Mouse (Mus musculus): ENCODE measurements around the gene Hmg20b. TPM values are rescaled to one million over a fixed set of nuclear protein-coding genes. Genes with fewer than 3 reads are reported as not detected.

Hmg20b gene
- polyA plus RNA-seq, 1 experiment: 42.7 TPM

GRCm38 (mm10) chr10:81316338-81317060 lies 33.8 kb downstream of the Hmg20b start:
- no peak overlapping the region for H3K4me3 ChIP-seq (replicated peaks; ENCODE audit: insufficient read depth, low read depth, low read length)
- H3K4me1 ChIP-seq (ENCODE audit: control insufficient read depth, insufficient read depth, low read length): peaks cover 17% of the 10 kb centered on the region; the same call in 1 of the 2 replicates
- 40% methylated on average over 16 of the region's 16 CpGs for WGBS
- H3K27ac ChIP-seq (ENCODE audit: insufficient read depth, low read length): no peak overlapping the region
- no peaks in the 10 kb centered on the region for H3K27me3 ChIP-seq (ENCODE audit: control insufficient read depth, insufficient read depth, low read length)
- DNase-seq: peak; percentile 44 to 58
- TF ChIP-seq CTCF (IDR thresholded peaks at IDR 0.05; ENCODE audit: borderline replicate concordance, insufficient read depth, low read depth, low read length): peak; percentile 54; the same call in 1 of the 2 replicates
- no peak for TF ChIP-seq POLR2A (IDR thresholded peaks at IDR 0.05; ENCODE audit: borderline replicate concordance, insufficient read depth, low read length)

- no peak for DNase-seq
- TF ChIP-seq POLR2A (IDR thresholded peaks at IDR 0.05; ENCODE audit: borderline replicate concordance, insufficient read depth, low read length) (no peak), CTCF (IDR thresholded peaks at IDR 0.05; ENCODE audit: borderline replicate concordance, insufficient read depth, low read depth, low read length) (no peak)
- 94% methylated on average over 16 of the region's 16 CpGs for WGBS
- no peaks in the 10 kb centered on the region for H3K27me3 ChIP-seq (ENCODE audit: control insufficient read depth, insufficient read depth, low read length)
- H3K4me1 ChIP-seq (ENCODE audit: control insufficient read depth, insufficient read depth, low read length): peaks cover 17% of the 10 kb centered on the region; the same call in 1 of the 2 replicates
- no peak overlapping the region for H3K27ac ChIP-seq (ENCODE audit: insufficient read depth, low read length)
- H3K4me3 ChIP-seq (replicated peaks; ENCODE audit: insufficient read depth, low read depth, low read length): no peak overlapping the region
These were observed 34.7 kb downstream of the Hmg20b start for GRCm38 (mm10) chr10:81315587-81315986.

DNA sequence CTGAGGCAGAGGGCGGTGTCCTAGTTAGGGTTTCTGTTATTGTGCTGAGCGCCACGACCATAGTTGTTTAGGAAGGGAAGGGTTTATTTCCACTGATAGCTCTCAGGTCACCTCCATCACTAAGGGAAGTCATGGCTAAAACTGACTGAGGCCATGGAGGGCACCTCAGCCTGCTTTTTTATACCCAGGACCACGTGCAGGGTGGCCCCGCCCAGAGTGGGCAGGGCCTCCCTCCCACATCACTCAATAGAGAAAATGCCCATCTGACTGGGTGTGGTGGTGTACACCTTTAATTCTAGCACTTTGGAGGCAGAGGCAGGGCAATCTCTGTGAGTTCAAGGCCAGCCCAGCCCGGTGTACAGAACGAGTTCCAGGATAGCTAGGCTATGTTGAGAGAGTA lies 36.1 kb downstream of the Hmg20b start:
- DNase-seq: no peak
- H3K4me1 ChIP-seq (ENCODE audit: control insufficient read depth, insufficient read depth, low read length): peaks cover 10% of the 10 kb centered on the region; the same call in 1 of the 2 replicates
- 79% methylated on average over 7 of the region's 7 CpGs for WGBS
- no peaks in the 10 kb centered on the region for H3K27me3 ChIP-seq (ENCODE audit: control insufficient read depth, insufficient read depth, low read length)
- H3K4me3 ChIP-seq (replicated peaks; ENCODE audit: insufficient read depth, low read depth, low read length): no peak overlapping the region
- no peak overlapping the region for H3K27ac ChIP-seq (ENCODE audit: insufficient read depth, low read length)
- TF ChIP-seq CTCF (IDR thresholded peaks at IDR 0.05; ENCODE audit: borderline replicate concordance, insufficient read depth, low read depth, low read length): no peak
- no peak for TF ChIP-seq POLR2A (IDR thresholded peaks at IDR 0.05; ENCODE audit: borderline replicate concordance, insufficient read depth, low read length)

- peak in 1 of 2 experiments; percentile 29 for DNase-seq
- TF ChIP-seq CTCF (IDR thresholded peaks at IDR 0.05; ENCODE audit: borderline replicate concordance, insufficient read depth, low read depth, low read length): no peak
- no peak for TF ChIP-seq POLR2A (IDR thresholded peaks at IDR 0.05; ENCODE audit: borderline replicate concordance, insufficient read depth, low read length)
- Histone ChIP-seq H3K4me1 (ENCODE audit: control insufficient read depth, insufficient read depth, low read length) (peaks cover 8% of the 10 kb centered on the region; the same call in 1 of the 2 replicates), H3K27ac (ENCODE audit: insufficient read depth, low read length) (no peak overlapping the region), H3K27me3 (ENCODE audit: control insufficient read depth, insufficient read depth, low read length) (no peaks in the 10 kb centered on the region), H3K4me3 (replicated peaks; ENCODE audit: insufficient read depth, low read depth, low read length) (no peak overlapping the region)
- WGBS: 49% methylated on average over 13 of the region's 13 CpGs
These were observed 36.7 kb downstream of the Hmg20b start for GRCm38 (mm10) chr10:81313581-81313980.

- no peak overlapping the region for H3K4me3 ChIP-seq (replicated peaks; ENCODE audit: insufficient read depth, low read depth, low read length)
- no peak for DNase-seq
- no peaks in the 10 kb centered on the region for H3K27me3 ChIP-seq (ENCODE audit: control insufficient read depth, insufficient read depth, low read length)
- peaks cover 26% of the 10 kb centered on the region for H3K4me1 ChIP-seq (ENCODE audit: control insufficient read depth, insufficient read depth, low read length)
- no peak for TF ChIP-seq POLR2A (IDR thresholded peaks at IDR 0.05; ENCODE audit: borderline replicate concordance, insufficient read depth, low read length)
- no peak for TF ChIP-seq CTCF (IDR thresholded peaks at IDR 0.05; ENCODE audit: borderline replicate concordance, insufficient read depth, low read depth, low read length)
- WGBS: 84% methylated on average over 5 of the region's 5 CpGs
- no peak overlapping the region for H3K27ac ChIP-seq (ENCODE audit: insufficient read depth, low read length)
These were observed 40.7 kb downstream of the Hmg20b start for GRCm38 (mm10) chr10:81309571-81309970.

DNA sequence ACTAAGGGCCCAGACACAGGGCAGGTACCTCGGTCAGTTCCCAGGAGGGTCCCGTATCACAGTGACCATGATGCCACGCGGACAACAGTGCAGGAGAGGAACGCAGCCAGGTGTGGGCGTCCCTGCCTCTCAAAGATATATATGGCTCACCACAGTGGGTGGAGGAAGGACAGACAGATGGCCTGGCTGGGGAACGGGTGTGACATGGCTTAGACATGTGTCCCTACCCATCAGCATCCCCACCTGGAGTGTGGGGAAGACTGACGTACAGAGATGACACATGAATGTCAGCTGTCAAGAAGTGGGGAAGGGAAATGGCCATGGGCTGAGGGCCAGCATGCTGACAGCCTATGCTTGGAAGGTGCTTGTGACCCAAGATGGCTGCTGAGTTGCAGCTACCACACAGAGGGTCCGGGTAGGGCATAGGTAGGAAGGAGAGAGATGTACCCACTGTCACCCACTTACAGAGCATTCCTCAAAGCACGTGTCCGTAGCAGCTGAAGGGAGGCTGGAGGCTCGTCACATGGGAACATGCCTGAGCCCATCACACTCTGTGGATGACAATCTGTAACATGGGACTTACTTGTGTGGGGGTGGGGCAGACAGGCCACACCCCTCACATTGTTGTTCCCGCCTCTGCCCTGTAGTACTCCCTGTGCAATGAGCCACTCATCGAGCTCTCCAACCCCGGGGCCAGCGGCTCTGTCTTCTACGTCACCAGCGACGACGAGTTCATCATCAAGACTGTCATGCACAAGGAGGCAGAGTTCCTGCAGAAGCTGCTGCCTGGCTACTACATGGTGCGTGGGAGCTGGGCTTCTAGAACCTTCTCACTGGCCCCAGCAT lies 43.2 kb downstream of the Hmg20b start:
- peak in 1 of 2 experiments; percentile 40 for DNase-seq
- TF ChIP-seq CTCF (IDR thresholded peaks at IDR 0.05; ENCODE audit: borderline replicate concordance, insufficient read depth, low read depth, low read length) (no peak), POLR2A (IDR thresholded peaks at IDR 0.05; ENCODE audit: borderline replicate concordance, insufficient read depth, low read length) (no peak)
- Histone ChIP-seq H3K27ac (ENCODE audit: insufficient read depth, low read length) (no peak overlapping the region), H3K4me3 (replicated peaks; ENCODE audit: insufficient read depth, low read depth, low read length) (no peak overlapping the region), H3K27me3 (ENCODE audit: control insufficient read depth, insufficient read depth, low read length) (no peaks in the 10 kb centered on the region), H3K4me1 (ENCODE audit: control insufficient read depth, insufficient read depth, low read length) (peaks cover 49% of the 10 kb centered on the region)
- WGBS: 50% methylated on average over 21 of the region's 21 CpGs

- Histone ChIP-seq H3K4me1 (ENCODE audit: control insufficient read depth, insufficient read depth, low read length) (peaks cover 56% of the 10 kb centered on the region), H3K4me3 (replicated peaks; ENCODE audit: insufficient read depth, low read depth, low read length) (no peak overlapping the region), H3K27me3 (ENCODE audit: control insufficient read depth, insufficient read depth, low read length) (no peaks in the 10 kb centered on the region), H3K27ac (ENCODE audit: insufficient read depth, low read length) (no peak overlapping the region)
- TF ChIP-seq POLR2A (IDR thresholded peaks at IDR 0.05; ENCODE audit: borderline replicate concordance, insufficient read depth, low read length) (no peak), CTCF (IDR thresholded peaks at IDR 0.05; ENCODE audit: borderline replicate concordance, insufficient read depth, low read depth, low read length) (no peak)
- 52% methylated on average over 12 of the region's 12 CpGs for WGBS
- peak in 1 of 2 experiments; percentile 48 for DNase-seq
These were observed 44.1 kb downstream of the Hmg20b start for GRCm38 (mm10) chr10:81306173-81306668.

Measured in cerebellum, adult 2 months (tissue).